Mouse (Mus musculus) lung, embryonic 14.5 days (tissue): Measurements from ENCODE around the gene Lin37. TPM values are rescaled to one million over a fixed set of nuclear protein-coding genes. Genes with fewer than 3 reads are reported as not detected.

Experiments used
- ATAC-seq: fragments of 200-750 bp; cut with Nextera tagmentation; 2 replicates; pipeline ENCODE4 v1.8.0; 2017; ENCODE audit warnings: mild to moderate bottlenecking, moderate TSS enrichment, moderate library complexity; ENCODE audit not compliant: insufficient read depth
- DNase-seq: peaks from one replicate; pipeline ENCODE4 v3.0.0-alpha.2; 2015
- H3K27ac ChIP-seq: fragments of 300-500 bp; sonication (generic); 2 replicates; pipeline ENCODE4 v1.5.1; 2014; ENCODE audit warnings: low read depth, mild to moderate bottlenecking, moderate library complexity
- H3K27me3 ChIP-seq: fragments of 300-500 bp; sonication (generic); 2 replicates; pipeline ENCODE4 v1.6.1; 2014; ENCODE audit warnings: low read length, control low read depth; ENCODE audit not compliant: insufficient read depth
- H3K36me3 ChIP-seq: fragments of 300-500 bp; sonication (generic); 2 replicates; pipeline ENCODE4 v1.6.1; 2014; ENCODE audit warnings: control low read depth; ENCODE audit not compliant: insufficient read depth
- H3K4me1 ChIP-seq: fragments of 300-500 bp; sonication (generic); 2 replicates; pipeline ENCODE4 v1.6.1; 2014; ENCODE audit warnings: antibody characterized with exemption, control low read depth; ENCODE audit not compliant: insufficient read depth
- H3K4me2 ChIP-seq: fragments of 300-500 bp; sonication (generic); 2 replicates; pipeline ENCODE4 v1.6.1; 2014; ENCODE audit warnings: mild to moderate bottlenecking
- H3K4me3 ChIP-seq: fragments of 300-500 bp; sonication (generic); 2 replicates; pipeline ENCODE4 v1.5.1; 2014; ENCODE audit warnings: low read depth, low read length
- H3K9ac ChIP-seq: fragments of 300-500 bp; sonication (generic); 2 replicates; pipeline ENCODE4 v1.6.1; 2014
- H3K9me3 ChIP-seq: fragments of 300-500 bp; sonication (generic); 2 replicates; pipeline ENCODE4 v1.6.1; 2016; ENCODE audit warnings: low read depth, low read length, control low read depth
- CTCF ChIP-seq: IDR thresholded peaks from 2 replicates; pipeline ENCODE4 v1.5.1; 2016; ENCODE audit warnings: antibody characterized with exemption, low read depth
- WGBS: fragments of 180-500 bp; shearing (Covaris S2); extraction: QIAGEN DNeasy Blood & Tissue Kit; methylation state at CpG from one replicate; pipeline ENCODE4 v1.1.7; 2014; 5-methylcytosine and 5-hydroxymethylcytosine counted together
- microRNA-seq: library from miRNA; unstranded; fragments of <30 nt; microRNA quantifications from one replicate; pipeline ENCODE4, GENCODE M21; 2016; ENCODE audit warnings: borderline number of aligned reads
- polyA plus RNA-seq: library from polyadenylated mRNA; unstranded; fragments of >200 nt; fragmentation: Nextera tagmentation; extraction: Ambion mirVana; gene quantifications from 2 replicates; pipeline ENCODE4 v1.2.1, GENCODE M21; 2014

Lin37 gene
- polyA plus RNA-seq, 1 experiment from 2014 or later = 33.7 TPM

DNA sequence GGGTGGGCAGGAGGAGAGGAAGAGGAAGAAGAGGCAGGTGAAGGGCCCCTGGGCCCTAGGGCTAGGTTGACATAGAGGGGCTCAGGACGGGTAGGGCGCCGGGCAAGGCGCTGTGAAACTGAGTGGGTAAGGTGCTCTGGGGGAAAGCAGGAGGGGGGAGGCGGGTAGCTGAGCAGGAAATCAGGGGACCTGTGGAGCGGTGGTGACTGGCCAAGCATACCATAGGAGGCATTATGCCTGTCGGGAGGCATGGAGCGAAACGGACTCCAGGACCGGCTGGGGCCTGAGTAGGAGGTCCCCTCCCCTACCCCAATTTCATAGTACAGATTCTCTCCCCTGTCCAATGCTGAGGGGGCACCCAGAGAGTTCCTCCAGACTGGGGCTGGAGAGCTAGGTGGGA is 36.8 kb downstream of the Lin37 start:
- WGBS = 84% methylated on average over 10 of the region's 10 CpGs
- Histone ChIP-seq H3K9ac (no peak overlapping the region), H3K4me3 (no peak overlapping the region), H3K27ac (no peak overlapping the region), H3K27me3 (no peaks in the 10 kb centered on the region), H3K36me3 (peaks cover 46% of the 10 kb centered on the region), H3K4me1 (peaks cover 7% of the 10 kb centered on the region), H3K4me2 (no peak overlapping the region), H3K9me3 (no peaks in the 10 kb centered on the region)
- no peak for TF ChIP-seq CTCF
- ATAC-seq = no peak
- no peak for DNase-seq

DNA sequence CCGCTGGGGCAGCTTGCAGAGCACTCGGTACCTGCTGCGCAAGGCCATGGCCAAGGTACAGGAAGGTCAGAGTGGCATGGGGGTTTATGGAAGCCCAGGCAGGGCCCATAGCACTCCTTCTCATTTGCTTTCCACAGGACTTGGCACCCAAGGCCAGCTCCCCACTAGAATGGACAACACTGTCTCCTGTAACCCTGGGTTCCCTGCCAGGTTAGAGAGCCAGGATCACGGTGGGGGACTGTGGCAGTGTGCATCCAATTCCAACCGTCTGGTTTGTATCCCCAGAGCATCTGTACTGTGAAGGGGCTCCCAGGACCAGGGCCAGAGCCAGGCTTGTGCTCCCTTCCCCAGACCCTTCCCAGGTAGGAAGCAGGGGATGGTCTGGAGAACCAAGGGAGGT is 38.8 kb downstream of the Lin37 start:
- Histone ChIP-seq H3K4me2 (no peak overlapping the region), H3K9ac (no peak overlapping the region), H3K4me3 (no peak overlapping the region), H3K9me3 (no peaks in the 10 kb centered on the region), H3K4me1 (no peaks in the 10 kb centered on the region), H3K27me3 (no peaks in the 10 kb centered on the region), H3K36me3 (peaks cover 29% of the 10 kb centered on the region), H3K27ac (no peak overlapping the region)
- WGBS = 70% methylated on average over 5 of the region's 5 CpGs
- ATAC-seq = no peak
- no peak for DNase-seq
- no peak for TF ChIP-seq CTCF

DNA sequence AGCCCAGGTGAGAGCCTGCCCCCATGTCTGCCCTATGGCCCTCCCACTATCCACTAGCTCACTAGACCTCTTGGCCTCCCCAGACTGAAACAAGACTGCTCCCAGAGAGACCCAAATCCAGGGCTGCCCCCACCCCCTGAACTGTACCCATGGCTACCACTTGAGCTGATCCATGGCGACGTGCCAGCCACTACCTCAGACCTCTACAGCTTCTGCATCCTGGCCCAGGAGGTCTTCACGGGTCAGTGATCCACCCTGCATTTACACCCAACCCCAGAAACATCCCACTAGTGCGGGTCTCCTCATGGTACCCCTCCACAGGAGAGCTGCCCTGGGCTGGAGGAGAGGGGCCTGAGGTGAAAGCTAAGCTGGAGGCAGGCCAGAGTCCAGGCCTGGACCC is 39.2 kb downstream of the Lin37 start:
- Histone ChIP-seq H3K4me3 (no peak overlapping the region), H3K9me3 (no peaks in the 10 kb centered on the region), H3K4me2 (no peak overlapping the region), H3K4me1 (no peaks in the 10 kb centered on the region), H3K36me3 (peaks cover 25% of the 10 kb centered on the region), H3K27me3 (no peaks in the 10 kb centered on the region), H3K27ac (no peak overlapping the region), H3K9ac (no peak overlapping the region)
- WGBS = 59% methylated on average over 4 of the region's 4 CpGs
- ATAC-seq = no peak
- DNase-seq = no peak
- no peak for TF ChIP-seq CTCF

DNA sequence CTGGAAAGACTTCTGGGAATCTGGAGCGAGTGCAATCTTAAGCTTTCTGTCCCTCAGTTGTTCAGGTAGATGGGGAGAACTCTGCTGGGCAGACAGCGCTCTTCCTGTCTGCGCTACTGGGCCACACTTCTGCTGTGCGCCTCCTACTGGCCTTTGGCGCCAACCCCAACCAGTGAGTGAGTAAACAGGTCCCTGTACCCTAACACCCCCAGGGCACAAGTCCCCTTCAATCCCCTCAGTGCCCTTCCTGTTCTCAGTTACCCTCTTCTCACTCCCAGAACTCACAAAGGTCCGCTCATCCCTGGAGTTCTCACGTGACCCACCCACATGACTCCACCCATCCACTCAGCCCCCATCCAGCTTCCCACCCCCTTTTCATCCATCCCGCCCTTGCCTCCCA is 41.3 kb downstream of the Lin37 start:
- H3K4me2 ChIP-seq = no peak overlapping the region

DNA sequence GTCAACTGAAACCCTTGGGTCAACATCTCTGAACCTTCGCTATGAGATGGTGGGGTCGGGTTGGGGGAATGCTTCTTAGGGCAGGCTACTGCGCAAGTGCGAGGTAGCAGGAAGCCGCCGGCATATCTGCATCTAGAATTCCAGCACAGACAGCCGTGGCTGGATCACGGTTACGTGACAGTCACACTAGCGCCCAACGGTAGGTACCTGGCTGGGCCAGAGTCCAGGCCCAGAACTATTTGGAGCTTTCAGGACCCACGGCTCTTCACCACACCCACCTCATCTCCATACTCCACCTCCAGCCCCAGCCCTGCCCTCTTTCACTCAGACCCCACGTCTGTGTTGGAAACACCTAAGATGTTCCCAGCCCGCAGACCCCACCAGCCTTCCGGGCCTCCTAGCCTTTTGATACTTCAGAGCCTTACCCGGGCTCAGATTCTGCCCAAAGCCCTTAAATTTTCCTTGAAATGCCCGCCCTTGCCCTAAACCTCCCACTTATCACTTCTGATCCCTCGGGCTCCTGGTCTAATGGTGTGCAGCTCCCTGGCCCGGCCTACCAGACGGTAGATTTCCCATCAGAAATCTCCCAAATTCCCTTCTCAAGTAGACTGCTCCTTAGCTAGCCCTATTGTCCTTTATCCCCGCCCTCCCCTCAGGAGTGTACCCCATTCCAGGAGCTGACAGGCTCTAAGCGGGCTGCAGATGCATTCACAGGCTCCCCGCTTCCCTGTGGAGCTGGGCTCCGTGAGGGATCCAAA is 44.5 kb downstream of the Lin37 start:
- TF ChIP-seq CTCF = no peak
- H3K9me3 ChIP-seq = no peaks in the 10 kb centered on the region
- H3K36me3 ChIP-seq = no peaks in the 10 kb centered on the region
- DNase-seq (no peak), ATAC-seq (no peak)
- 49% methylated on average over 24 of the region's 24 CpGs for WGBS
- H3K4me1 ChIP-seq = no peaks in the 10 kb centered on the region
- H3K4me3 ChIP-seq = no peak overlapping the region
- H3K27ac ChIP-seq = no peak overlapping the region
- H3K9ac ChIP-seq = no peak overlapping the region
- H3K4me2 ChIP-seq = no peak overlapping the region
- H3K27me3 ChIP-seq = no peaks in the 10 kb centered on the region

More for the DNA sequence above, 41.3 kb downstream of the Lin37 start:
- no peak overlapping the region for H3K9ac ChIP-seq
- ATAC-seq = no peak
- H3K27me3 ChIP-seq = no peaks in the 10 kb centered on the region
- H3K36me3 ChIP-seq = peaks cover 5% of the 10 kb centered on the region; the same call in 1 of the 2 replicates
- peak; percentile 13; the same call in 1 of the 2 replicates for TF ChIP-seq CTCF
- H3K27ac ChIP-seq = no peak overlapping the region
- no peaks in the 10 kb centered on the region for H3K9me3 ChIP-seq
- no peaks in the 10 kb centered on the region for H3K4me1 ChIP-seq
- no peak for DNase-seq
- H3K4me3 ChIP-seq = no peak overlapping the region
- WGBS = 37% methylated on average over 8 of the region's 8 CpGs

DNA sequence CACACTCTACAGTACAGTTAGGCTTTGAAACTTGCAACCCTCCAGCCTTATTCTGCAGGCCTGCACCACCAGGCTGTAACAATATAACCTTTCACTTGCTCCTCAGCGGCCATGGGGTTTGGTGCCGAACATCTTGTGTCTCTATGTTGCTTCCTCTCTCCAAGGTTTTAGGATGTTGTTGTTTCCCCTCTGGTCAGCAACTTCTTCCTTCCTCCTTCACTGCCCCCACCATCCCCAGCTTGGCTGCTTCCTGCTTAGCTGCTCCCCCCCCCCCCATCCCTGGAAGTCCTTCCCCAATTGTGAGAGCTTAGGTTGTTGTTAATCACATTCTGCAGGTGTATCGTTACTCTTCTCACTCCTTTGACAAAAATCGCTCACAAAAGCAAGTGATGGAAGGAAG is 51.6 kb downstream of the Lin37 start:
- H3K4me2 ChIP-seq = no peak overlapping the region
- DNase-seq (no peak), ATAC-seq (no peak)
- no peaks in the 10 kb centered on the region for H3K4me1 ChIP-seq
- H3K27ac ChIP-seq = no peak overlapping the region
- no peaks in the 10 kb centered on the region for H3K36me3 ChIP-seq
- WGBS = 63% methylated on average over 4 of the region's 4 CpGs
- no peak for TF ChIP-seq CTCF
- H3K9me3 ChIP-seq = no peaks in the 10 kb centered on the region
- no peak overlapping the region for H3K9ac ChIP-seq
- no peak overlapping the region for H3K4me3 ChIP-seq
- H3K27me3 ChIP-seq = no peaks in the 10 kb centered on the region

Small RNAs within 50 kb of the gene (microRNA-seq; reads per million reads assigned to microRNA genes)
- 1.4 reads per million for gene Gm38670
- gene Mir3569 = not detected

Other genes starting within 250 kb of the Lin37 start
- gene Syne4, start 245.0 kb downstream of the Lin37 start, polyA plus RNA-seq = 21.9 and 23.2 TPM in 2 replicates
- gene E130208F15Rik, start 238.1 kb downstream of the Lin37 start, polyA plus RNA-seq = not detected in 2 replicates
- gene Sdhaf1, start 235.9 kb downstream of the Lin37 start, polyA plus RNA-seq = 21.3 and 22.7 TPM in 2 replicates
- gene Lrfn3, start 197.1 kb downstream of the Lin37 start, polyA plus RNA-seq = 3.4 and 3.7 TPM in 2 replicates
- 46.0 and 46.8 TPM in 2 replicates for gene Tyrobp, start 146.1 kb downstream of the Lin37 start, polyA plus RNA-seq
- gene Hcst, start 140.0 kb downstream of the Lin37 start, polyA plus RNA-seq = 1.5 and 2.0 TPM in 2 replicates
- gene Nfkbid, start 138.1 kb downstream of the Lin37 start, polyA plus RNA-seq = 1.7 and 2.0 TPM in 2 replicates
- gene Aplp1, start 114.3 kb downstream of the Lin37 start, polyA plus RNA-seq = 22.3 and 22.6 TPM in 2 replicates
- gene Kirrel2, start 102.1 kb downstream of the Lin37 start, polyA plus RNA-seq = not detected in 2 replicates
- gene Nphs1, start 101.5 kb downstream of the Lin37 start, polyA plus RNA-seq = 0.19 TPM in 1 of 2 replicates, not detected in the other
- not detected in 2 replicates for gene Prodh2, start 66.2 kb downstream of the Lin37 start, polyA plus RNA-seq
- 13.8 and 14.3 TPM in 2 replicates for gene Arhgap33, start 24.8 kb downstream of the Lin37 start, polyA plus RNA-seq
- gene Hspb6, start 7.7 kb downstream of the Lin37 start, polyA plus RNA-seq = 24.9 and 26.0 TPM in 2 replicates
- 18.3 and 18.7 TPM in 2 replicates for gene Proser3, start 7.5 kb downstream of the Lin37 start, polyA plus RNA-seq
- 101 and 120 TPM in 2 replicates for gene U2af1l4, start 3.5 kb upstream of the Lin37 start, polyA plus RNA-seq
- 7.9 and 9.9 TPM in 2 replicates for gene Gm49396, start 3.5 kb upstream of the Lin37 start, polyA plus RNA-seq
- 104 and 105 TPM in 2 replicates for gene Psenen, start 3.8 kb upstream of the Lin37 start, polyA plus RNA-seq
- gene Igflr1, start 5.6 kb upstream of the Lin37 start, polyA plus RNA-seq = 3.0 and 4.1 TPM in 2 replicates
- gene Kmt2b, start 28.9 kb upstream of the Lin37 start, polyA plus RNA-seq = 11.7 and 14.8 TPM in 2 replicates
- 1.7 and 2.4 TPM in 2 replicates for gene Zbtb32, start 39.1 kb upstream of the Lin37 start, polyA plus RNA-seq
- 0.46 and 0.51 TPM in 2 replicates for gene Upk1a, start 53.0 kb upstream of the Lin37 start, polyA plus RNA-seq
- gene Cox6b1, start 66.3 kb upstream of the Lin37 start, polyA plus RNA-seq = 855 and 914 TPM in 2 replicates
- gene Etv2, start 76.0 kb upstream of the Lin37 start, polyA plus RNA-seq = not detected in 2 replicates
- 115 and 117 TPM in 2 replicates for gene Rbm42, start 90.5 kb upstream of the Lin37 start, polyA plus RNA-seq
- gene Haus5, start 105.2 kb upstream of the Lin37 start, polyA plus RNA-seq = 63.5 TPM in 2 replicates
- gene Pmis2, start 111.8 kb upstream of the Lin37 start, polyA plus RNA-seq = not detected in 2 replicates
- gene 2200002J24Rik, start 139.1 kb upstream of the Lin37 start, polyA plus RNA-seq = 0.34 and 0.46 TPM in 2 replicates
- 0.23 and 0.42 TPM in 2 replicates for gene Atp4a, start 152.4 kb upstream of the Lin37 start, polyA plus RNA-seq
- gene Tmem147, start 169.7 kb upstream of the Lin37 start, polyA plus RNA-seq = 169 and 179 TPM in 2 replicates
- 0.68 and 0.91 TPM in 2 replicates for gene Gapdhs, start 183.8 kb upstream of the Lin37 start, polyA plus RNA-seq
- gene Sbsn, start 191.6 kb upstream of the Lin37 start, polyA plus RNA-seq = 0.34 and 1.3 TPM in 2 replicates
- gene Dmkn, start 203.9 kb upstream of the Lin37 start, polyA plus RNA-seq = 2.4 TPM in 2 replicates
- not detected in 2 replicates for gene Krtdap, start 228.1 kb upstream of the Lin37 start, polyA plus RNA-seq